Mouse (Mus musculus): ENCODE data around the gene Ttn.
"Not testable (repeated sequence)": the region's sequence is repeated elsewhere in the genome, so short reads cannot be mapped to it uniquely, and the experiment has no call there.

Ttn gene

DNA sequence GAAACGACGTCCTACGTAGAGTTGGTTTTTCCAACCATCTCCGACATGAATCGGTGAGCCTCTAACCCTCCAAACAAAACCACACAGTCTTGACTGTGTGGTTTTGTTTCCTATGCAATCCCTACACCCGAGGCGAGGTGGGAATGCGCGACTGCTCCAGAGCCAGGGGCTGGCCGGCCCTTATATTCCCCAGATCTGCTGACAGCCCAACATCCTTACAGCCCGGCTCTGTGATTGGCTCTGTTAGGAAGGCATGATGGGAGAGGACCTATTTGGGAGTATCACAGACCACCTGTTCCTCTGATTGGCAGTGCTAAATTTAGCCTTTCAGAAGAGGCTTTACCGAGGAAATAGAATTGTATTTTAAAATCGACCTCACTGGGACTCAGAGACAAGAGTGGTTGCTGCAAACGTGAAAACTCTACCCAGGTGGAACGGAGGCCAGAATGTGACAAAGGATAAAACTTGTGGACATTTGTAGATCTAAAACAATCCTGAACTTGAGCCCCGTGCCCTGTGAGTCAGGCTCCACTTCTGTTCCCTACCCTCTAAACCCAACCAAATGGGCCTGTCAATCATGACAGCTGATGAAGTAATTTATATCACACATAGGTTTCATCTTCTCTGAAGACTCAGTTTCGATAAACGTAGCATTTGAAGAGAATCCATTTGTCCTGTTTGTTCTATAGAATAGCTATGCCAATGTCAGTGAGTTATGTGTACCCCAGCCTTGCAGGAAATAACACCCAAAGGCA lies at the start of gene Ttn:
Ttn (minus strand) TSS at position 157 of the 755 bp plus-strand sequence.
- no peak for DNase-seq (ENCODE audit: low spot score)

- no peak for DNase-seq (ENCODE audit: low spot score)
Measured at GRCm38 (mm10) chr2:77020649-77021048, 38.3 kb upstream of the Ttn start.

DNA sequence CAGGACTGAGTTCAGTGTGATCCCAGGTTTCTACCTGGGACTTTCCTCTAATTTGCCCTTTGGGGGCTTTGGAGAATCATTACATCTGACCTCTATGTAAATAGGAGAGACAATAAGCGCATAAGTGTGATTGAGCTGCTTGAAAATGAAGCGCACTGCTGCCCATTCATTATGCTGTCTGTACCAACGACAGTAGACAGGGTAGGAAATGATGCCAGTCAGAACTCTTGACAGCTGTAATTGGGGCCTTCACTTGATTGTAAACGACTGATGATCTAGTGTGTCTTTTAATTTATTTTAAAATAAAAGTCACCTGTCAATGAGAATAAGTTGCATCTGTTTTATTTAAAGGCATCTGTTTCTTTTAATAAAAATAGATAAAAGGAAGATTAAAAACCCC lies 35.4 kb upstream of the Ttn start:
- DNase-seq (ENCODE audit: low spot score) = no peak

- DNase-seq (ENCODE audit: low spot score) = not testable (repeated sequence)
Measured at GRCm38 (mm10) chr2:77013449-77013848, 31.1 kb upstream of the Ttn start.

DNA sequence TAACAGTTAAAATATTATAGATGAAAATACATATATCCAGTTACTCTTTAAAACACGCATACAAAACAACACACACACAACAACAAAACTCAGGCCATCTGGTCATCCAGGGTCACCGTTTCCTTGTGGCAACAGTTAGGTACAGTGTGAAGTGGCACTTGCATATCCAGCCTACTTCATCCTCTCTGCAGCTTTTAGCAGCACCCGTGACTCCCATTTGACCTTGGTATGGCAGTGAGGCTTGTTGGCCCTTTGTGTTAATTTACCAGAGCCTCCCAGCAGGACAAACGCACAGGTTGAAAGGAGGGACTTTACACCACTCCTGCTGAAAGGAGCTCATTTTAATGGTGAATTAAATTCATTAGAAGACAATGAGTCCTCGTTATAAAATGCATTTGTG lies 29.6 kb upstream of the Ttn start:
- no peak for DNase-seq (ENCODE audit: low spot score)

DNA sequence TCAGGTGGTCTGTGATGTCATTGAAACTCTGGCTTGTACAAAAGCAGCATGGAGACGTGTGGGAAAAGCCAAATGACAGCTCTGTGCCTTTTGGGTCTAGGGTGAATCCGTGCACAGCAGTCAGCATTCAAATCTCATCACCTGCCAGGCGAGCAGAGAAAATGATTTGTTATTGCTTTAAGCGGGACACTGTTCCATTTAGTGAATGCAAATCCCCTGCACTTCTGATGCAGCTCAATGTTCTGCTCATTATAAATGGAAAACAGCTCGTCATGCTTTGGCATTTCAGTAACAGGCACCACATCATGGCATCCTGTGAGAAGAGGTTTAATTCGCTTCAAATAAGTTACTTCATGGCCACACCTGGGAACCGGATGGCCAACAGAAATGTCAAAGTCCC lies 24.7 kb upstream of the Ttn start:
- no peak for DNase-seq (ENCODE audit: low spot score)

DNA sequence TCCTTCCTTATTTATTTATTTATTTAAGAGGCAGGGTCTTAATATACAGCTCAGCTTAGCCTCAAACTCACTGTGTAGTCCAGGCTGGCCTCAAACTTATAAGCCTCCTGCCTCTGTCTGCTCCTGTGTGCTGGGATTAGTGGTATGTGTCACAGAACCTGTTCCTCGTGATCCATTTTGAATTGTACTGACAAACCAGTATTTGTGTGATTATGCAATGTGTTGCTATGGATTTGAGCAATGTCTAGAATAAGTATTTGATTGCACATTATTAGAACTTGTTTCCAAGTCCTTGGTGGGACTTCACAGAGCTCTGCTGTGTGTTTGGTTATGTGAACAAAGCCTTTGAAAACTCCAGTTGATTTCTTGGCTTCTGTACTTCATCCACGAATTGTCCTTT lies 20.8 kb upstream of the Ttn start:
- DNase-seq (ENCODE audit: low spot score) = no peak

- no peak for DNase-seq (ENCODE audit: low spot score)
Measured at GRCm38 (mm10) chr2:76998351-76998750, 16.0 kb upstream of the Ttn start.

- peak; percentile 57 for DNase-seq (ENCODE audit: low spot score)
Measured at GRCm38 (mm10) chr2:76992493-76993201, 10.3 kb upstream of the Ttn start.

- no peak for DNase-seq (ENCODE audit: low spot score)
Measured at GRCm38 (mm10) chr2:76987317-76987716, 5.0 kb upstream of the Ttn start.

DNA sequence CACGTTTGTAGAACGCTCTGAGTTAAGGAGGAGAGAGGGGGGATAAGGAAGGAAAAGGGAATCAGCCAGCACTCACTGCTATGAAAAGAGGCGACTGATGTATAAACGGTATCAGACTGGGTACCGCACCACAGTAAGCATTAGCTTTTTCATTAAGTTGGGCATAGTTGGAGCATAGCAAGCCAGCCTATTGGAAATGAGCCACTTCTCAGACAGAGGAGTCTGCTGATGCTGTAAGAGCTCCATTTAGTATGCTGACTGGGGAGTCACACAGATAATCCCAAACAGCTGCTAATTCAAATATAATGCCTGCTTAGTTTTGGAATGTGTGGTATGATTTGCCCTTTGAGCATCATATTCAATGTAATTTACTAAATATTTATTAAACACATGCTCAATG lies 2.0 kb upstream of the Ttn start:
- DNase-seq (ENCODE audit: low spot score) = no peak

DNA sequence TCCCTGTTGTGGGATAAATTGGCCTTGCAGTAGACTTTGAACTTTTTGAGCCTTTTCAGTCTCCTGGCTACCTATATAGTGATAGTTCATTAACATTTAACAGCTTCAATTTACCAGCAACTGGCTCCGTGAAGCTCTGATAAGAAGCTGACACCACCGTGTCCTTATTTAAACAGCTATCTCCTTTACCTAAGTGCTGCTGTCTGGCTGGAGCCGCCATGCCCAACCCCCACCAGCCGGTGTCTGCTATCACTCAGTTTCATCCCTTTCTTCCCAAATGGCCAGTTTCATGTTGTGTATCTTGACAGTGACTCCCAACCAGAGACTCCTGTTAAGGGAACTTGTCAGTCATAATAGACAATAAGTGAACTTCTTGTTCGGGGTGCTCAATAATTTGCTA lies 1.3 kb upstream of the Ttn start:
- DNase-seq (ENCODE audit: low spot score) = no peak

DNA sequence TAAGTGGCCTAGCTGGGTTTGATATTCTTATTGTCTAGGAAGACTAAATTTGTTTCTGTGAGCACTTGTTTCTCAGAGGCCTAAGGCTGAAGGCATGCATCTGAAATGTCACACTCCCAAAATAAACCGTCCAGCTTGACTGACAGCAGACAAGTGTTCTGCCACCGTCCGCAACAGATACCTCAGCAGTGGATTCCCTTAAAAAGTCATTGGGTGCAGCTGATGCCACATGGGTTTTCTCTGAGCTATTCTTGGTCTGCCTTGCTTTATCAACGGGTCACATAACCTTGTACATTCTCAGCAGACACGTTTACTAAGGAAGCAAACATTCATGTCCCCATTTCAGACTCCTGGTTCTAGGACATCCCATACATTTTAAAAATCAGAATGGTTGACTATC lies 630 bp downstream of the Ttn start:
- DNase-seq (ENCODE audit: low spot score) = no peak

GRCm38 (mm10) chr2:76980146-76980545 lies 2.2 kb downstream of the Ttn start:
- peak; percentile 25 for DNase-seq (ENCODE audit: low spot score)

DNA sequence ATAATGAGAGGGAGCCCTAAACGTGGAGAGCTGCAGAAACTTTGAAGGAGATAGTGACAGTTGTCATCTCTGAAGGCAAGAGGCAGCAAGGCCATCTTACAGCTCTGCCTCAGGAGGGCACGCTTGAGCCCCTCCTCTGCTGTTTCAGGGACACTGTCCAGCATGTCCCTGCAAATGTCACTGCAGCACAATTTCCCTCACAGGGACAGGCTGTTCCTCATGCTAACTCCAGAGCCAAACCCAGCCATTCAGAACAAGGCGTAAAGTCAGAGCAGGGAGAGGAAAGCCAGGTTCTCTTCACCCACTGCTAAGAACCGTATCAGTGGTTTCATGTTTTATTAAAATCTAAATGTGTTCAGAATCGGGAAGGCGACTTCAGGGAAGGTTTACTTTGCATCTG lies 4.7 kb downstream of the Ttn start:
- no peak for DNase-seq (ENCODE audit: low spot score)

DNA sequence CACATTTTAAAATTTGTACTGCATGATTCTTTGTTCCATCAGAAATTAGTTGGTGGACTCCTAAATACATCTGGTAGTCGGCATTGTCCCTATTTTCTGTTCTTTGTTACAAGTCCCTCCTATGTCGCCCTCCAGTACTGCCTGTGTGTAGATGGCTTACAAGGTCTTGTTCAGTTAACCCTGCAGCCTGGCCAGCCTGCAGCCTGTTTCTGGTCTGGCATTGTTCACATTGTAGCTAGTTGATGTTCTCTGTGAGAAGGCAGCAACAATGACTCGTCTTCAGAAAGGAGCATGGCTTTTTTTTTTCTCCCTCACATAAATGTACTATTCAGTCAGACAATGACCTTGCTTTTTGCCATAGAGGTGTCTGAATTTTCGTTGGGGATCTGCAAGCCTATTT lies 10.3 kb downstream of the Ttn start:
- no peak for DNase-seq (ENCODE audit: low spot score)

- DNase-seq (ENCODE audit: low spot score) = no peak
Measured at GRCm38 (mm10) chr2:76971069-76971468, 11.3 kb downstream of the Ttn start.

GRCm38 (mm10) chr2:76970669-76971068 lies 11.7 kb downstream of the Ttn start:
- no peak for DNase-seq (ENCODE audit: low spot score)

- DNase-seq (ENCODE audit: low spot score) = no peak
Measured at GRCm38 (mm10) chr2:76970204-76970603, 12.1 kb downstream of the Ttn start.

DNA sequence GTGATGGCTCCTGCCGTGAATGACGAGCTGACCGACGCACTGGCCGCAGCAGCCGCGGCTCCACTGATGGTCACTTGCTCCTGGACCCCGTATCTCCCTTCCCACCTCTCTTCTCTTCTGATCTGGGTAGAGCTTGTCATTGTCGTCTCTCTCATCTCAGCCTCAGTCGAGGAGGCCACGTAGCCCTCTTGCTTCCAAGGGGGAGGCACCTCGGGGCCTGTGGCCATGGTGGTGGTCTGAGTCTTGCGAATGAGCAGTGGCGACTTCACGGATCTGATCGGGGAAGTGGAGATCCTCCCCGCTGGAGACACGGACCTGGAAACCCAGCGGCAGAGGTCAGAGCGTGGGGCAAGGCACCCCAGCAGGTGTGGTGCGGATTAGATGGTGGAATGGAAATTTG lies 12.7 kb downstream of the Ttn start:
- DNase-seq (ENCODE audit: low spot score) = no peak

DNA sequence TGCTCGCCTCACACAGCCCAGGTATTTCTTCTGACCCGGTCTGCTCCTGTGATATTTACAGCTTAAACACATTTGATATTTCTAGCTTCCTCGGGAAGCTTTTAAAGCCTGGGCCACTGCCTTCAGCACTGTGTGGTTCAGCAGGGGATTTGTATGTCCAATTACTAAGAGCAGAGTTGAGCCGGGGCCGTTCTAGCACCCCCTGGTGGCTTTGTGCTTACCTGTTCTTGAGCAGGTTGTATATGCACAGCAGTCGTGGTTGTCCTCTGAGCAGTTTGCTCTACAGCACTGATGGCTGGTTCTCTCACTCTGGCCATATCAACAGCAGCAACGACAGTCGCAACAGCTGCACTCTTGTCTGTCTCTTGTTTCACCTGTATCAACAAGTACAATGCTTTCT lies 13.4 kb downstream of the Ttn start:
- peak; percentile 81 for DNase-seq (ENCODE audit: low spot score)

- DNase-seq (ENCODE audit: low spot score) = no peak
Measured at GRCm38 (mm10) chr2:76966582-76966981, 15.8 kb downstream of the Ttn start.

DNA sequence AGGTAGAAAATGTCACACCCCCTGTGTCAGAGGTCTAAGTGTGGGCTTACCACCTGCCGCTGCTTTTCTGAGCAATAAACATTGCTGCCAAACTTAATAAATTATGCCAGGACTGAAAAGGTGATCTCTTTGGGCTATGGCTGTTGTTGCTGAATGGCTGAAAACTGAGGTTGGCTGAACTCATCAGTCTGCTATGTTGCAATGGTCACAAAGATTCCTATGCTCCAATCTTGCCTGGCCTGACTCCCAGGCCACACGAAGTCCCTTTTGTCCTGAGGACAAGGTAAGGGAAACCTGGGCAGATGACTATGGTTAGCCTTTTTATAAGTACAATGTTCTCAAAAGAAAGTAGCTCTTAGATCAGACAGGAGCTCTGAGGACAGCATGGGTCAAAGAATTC lies 16.3 kb downstream of the Ttn start:
- no peak for DNase-seq (ENCODE audit: low spot score)

DNA sequence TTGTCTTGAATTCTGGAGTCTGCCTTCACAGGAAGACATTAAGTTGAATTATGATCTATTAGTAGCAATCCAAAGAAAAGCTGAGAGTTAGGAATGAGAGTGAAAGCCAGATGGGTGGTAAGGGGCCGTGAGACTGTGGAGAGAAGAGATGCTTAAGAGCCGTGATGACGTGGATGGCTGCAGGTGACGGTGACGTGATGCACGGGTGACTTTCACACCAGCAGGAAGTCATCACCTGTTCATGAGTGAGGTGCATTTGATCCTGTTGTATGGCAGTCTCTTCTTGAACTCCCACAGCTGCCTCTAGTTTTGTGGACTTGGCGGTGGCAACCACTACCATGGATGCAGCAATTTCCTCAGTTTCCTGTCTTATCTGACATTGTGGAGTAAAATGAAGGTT lies 16.8 kb downstream of the Ttn start:
- DNase-seq (ENCODE audit: low spot score) = no peak
